Mouse (Mus musculus): ENCODE results near the gene Fgf4. TPM values are rescaled to one million over a fixed set of nuclear protein-coding genes. Genes with fewer than 3 reads are reported as not detected.

Fgf4 gene
- total and polyA plus RNA-seq, 3 experiments = not detected

GRCm38 (mm10) chr7:144896294-144897218, 49.4 kb downstream of the Fgf4 start, which contains the start of gene Fgf15:
TSS of gene Fgf15 (plus strand) at chr7:144896531.
- no peaks in the 10 kb centered on the region for H3K9me3 ChIP-seq (replicated peaks; ENCODE audit: insufficient read depth, low read length)
- peaks cover 15% of the 10 kb centered on the region for H3K79me2 ChIP-seq (ENCODE audit: control insufficient read depth, insufficient read depth, low read length, poor library complexity)
- peaks cover 0 to 9% of the 10 kb centered on the region in 2 experiments; a peak in 2 of 4 replicates for H3K36me3 ChIP-seq (ENCODE audit: control insufficient read depth in 1 of 2, insufficient read depth in 2 of 2, low read length in 2 of 2)
- no peaks in the 10 kb centered on the region for H3K27me3 ChIP-seq (ENCODE audit: control insufficient read depth in 1 of 2, insufficient read depth in 2 of 2, low read length in 2 of 2)
- peak within 1 kb of the TSS; percentile 84 to 86 for H3K4me3 ChIP-seq (ENCODE audit: control insufficient read depth in 1 of 2, insufficient read depth in 1 of 2, low read depth in 2 of 2, low read length in 2 of 2)
- peaks cover 5 to 13% of the 10 kb centered on the region in 2 experiments; a peak in 2 of 4 replicates for H3K4me1 ChIP-seq (ENCODE audit: control insufficient read depth in 1 of 2, insufficient read depth in 2 of 2, low read length in 2 of 2)
- DNase-seq (ENCODE audit: low read depth, low spot score) = peak; percentile 85
- TF ChIP-seq MAFK (IDR thresholded peaks at IDR 0.05; ENCODE audit: borderline replicate concordance, low read depth, low read length) (no peak), NELFE (IDR thresholded peaks at IDR 0.05; ENCODE audit: low read depth, low read length) (peak; percentile 67), USF1 (IDR thresholded peaks at IDR 0.05; ENCODE audit: low read depth, low read length) (0 out of 2 replicates have a peak, but pooled peaks have one; percentile 25), MYC (IDR thresholded peaks at IDR 0.05; ENCODE audit: low read depth, low read length) (peak; percentile 76; the same call in 1 of the 2 replicates), HCFC1 (IDR thresholded peaks at IDR 0.05; ENCODE audit: low read depth, low read length) (0 out of 2 replicates have a peak, but pooled peaks have one; percentile 14), SMC3 (IDR thresholded peaks at IDR 0.05; ENCODE audit: low read depth, low read length) (no peak), CHD1 (IDR thresholded peaks at IDR 0.05; ENCODE audit: low read depth, low read length) (0 out of 2 replicates have a peak, but pooled peaks have one; percentile 89), SIN3A (IDR thresholded peaks at IDR 0.05; ENCODE audit: low read length) (peak; percentile 71; the same call in 1 of the 2 replicates), ZC3H11A (IDR thresholded peaks at IDR 0.05; ENCODE audit: low read depth, low read length) (no peak), MAX (IDR thresholded peaks at IDR 0.05; ENCODE audit: low read length) (peak; percentile 83), TCF12 (IDR thresholded peaks at IDR 0.05; ENCODE audit: low read depth, low read length) (0 out of 2 replicates have a peak, but pooled peaks have one; percentile 3), MXI1 (IDR thresholded peaks at IDR 0.05; ENCODE audit: low read depth, low read length) (peak; percentile 93), POLR2A (IDR thresholded peaks at IDR 0.05; ENCODE audit: control insufficient read depth in 1 of 2, insufficient read depth in 1 of 2, low read depth in 1 of 2, low read length in 2 of 2, poor library complexity in 1 of 2) (peak; percentile 15 to 79; a peak in 3 of 4 replicates), ZMIZ1 (IDR thresholded peaks at IDR 0.05; ENCODE audit: low read depth, low read length) (0 out of 2 replicates have a peak, but pooled peaks have one; percentile 19), JUND (IDR thresholded peaks at IDR 0.05; ENCODE audit: low read depth, low read length) (no peak)
- H3K27ac ChIP-seq (ENCODE audit: control insufficient read depth, low read depth, low read length) = peak within 1 kb of the TSS; percentile 73
- peak within 1 kb of the TSS; percentile 79 for H3K9ac ChIP-seq (ENCODE audit: control insufficient read depth, low read depth, low read length, poor library complexity, severe bottlenecking)

- Histone ChIP-seq H3K27ac (ENCODE audit: control insufficient read depth, low read depth, low read length) (no peak overlapping the region), H3K9me3 (replicated peaks; ENCODE audit: insufficient read depth, low read length) (no peaks in the 10 kb centered on the region), H3K79me2 (ENCODE audit: control insufficient read depth, insufficient read depth, low read length, poor library complexity) (peaks cover 15% of the 10 kb centered on the region), H3K36me3 (ENCODE audit: control insufficient read depth in 1 of 2, insufficient read depth in 2 of 2, low read length in 2 of 2) (peaks cover 0 to 9% of the 10 kb centered on the region in 2 experiments; a peak in 2 of 4 replicates), H3K27me3 (ENCODE audit: control insufficient read depth in 1 of 2, insufficient read depth in 2 of 2, low read length in 2 of 2) (no peaks in the 10 kb centered on the region), H3K4me3 (ENCODE audit: control insufficient read depth in 1 of 2, insufficient read depth in 1 of 2, low read depth in 2 of 2, low read length in 2 of 2) (no peak overlapping the region), H3K9ac (ENCODE audit: control insufficient read depth, low read depth, low read length, poor library complexity, severe bottlenecking) (no peak overlapping the region), H3K4me1 (ENCODE audit: control insufficient read depth in 1 of 2, insufficient read depth in 2 of 2, low read length in 2 of 2) (peaks cover 5 to 13% of the 10 kb centered on the region in 2 experiments; a peak in 2 of 4 replicates)
- TF ChIP-seq MAZ (IDR thresholded peaks at IDR 0.05; ENCODE audit: low read depth, low read length) (no peak), POLR2AphosphoS2 (IDR thresholded peaks at IDR 0.05; ENCODE audit: low read length) (no peak), USF2 (IDR thresholded peaks at IDR 0.05; ENCODE audit: borderline replicate concordance in 1 of 2, insufficient read depth in 1 of 2, low read depth in 1 of 2, low read length in 2 of 2) (no peak), ZNF384 (IDR thresholded peaks at IDR 0.05; ENCODE audit: low read depth, low read length) (no peak), CHD1 (IDR thresholded peaks at IDR 0.05; ENCODE audit: low read depth, low read length) (no peak), CTCF (IDR thresholded peaks at IDR 0.05 in 2 of 3, conservative IDR thresholded peaks at IDR 0.05 in 1 of 3; ENCODE audit: control insufficient read depth in 1 of 3, insufficient read depth in 1 of 3, low read depth in 2 of 3, low read length in 3 of 3, poor library complexity in 1 of 3, severe bottlenecking in 1 of 3) (no peak), USF1 (IDR thresholded peaks at IDR 0.05; ENCODE audit: low read depth, low read length) (no peak), MAX (IDR thresholded peaks at IDR 0.05; ENCODE audit: low read length) (no peak), NRF1 (IDR thresholded peaks at IDR 0.05; ENCODE audit: insufficient read depth, low read depth, low read length, poor library complexity, severe bottlenecking) (no peak), ZKSCAN1 (IDR thresholded peaks at IDR 0.05; ENCODE audit: low read depth, low read length) (no peak), POLR2AphosphoS5 (IDR thresholded peaks at IDR 0.05; ENCODE audit: borderline replicate concordance, low read depth, low read length) (no peak), MYB (IDR thresholded peaks at IDR 0.05; ENCODE audit: low read depth, low read length) (no peak), MAFK (IDR thresholded peaks at IDR 0.05; ENCODE audit: borderline replicate concordance, low read depth, low read length) (no peak), POLR2A (IDR thresholded peaks at IDR 0.05; ENCODE audit: control insufficient read depth in 1 of 2, insufficient read depth in 1 of 2, low read depth in 1 of 2, low read length in 2 of 2, poor library complexity in 1 of 2) (no peak), HCFC1 (IDR thresholded peaks at IDR 0.05; ENCODE audit: low read depth, low read length) (no peak), TCF12 (IDR thresholded peaks at IDR 0.05; ENCODE audit: low read depth, low read length) (no peak), TAL1 (IDR thresholded peaks at IDR 0.05; ENCODE audit: low read length) (no peak), ETS1 (IDR thresholded peaks at IDR 0.05; ENCODE audit: low read depth, low read length) (no peak), E2F4 (IDR thresholded peaks at IDR 0.05; ENCODE audit: borderline replicate concordance, low read depth, low read length) (no peak)
- no peak for DNase-seq (ENCODE audit: low read depth, low spot score)
These were observed 51.3 kb downstream of the Fgf4 start for GRCm38 (mm10) chr7:144898506-144898905.
